Mouse (Mus musculus): ENCODE results near the gene Higd1b.

The Higd1b gene

GRCm38 (mm10) chr11:102835549-102835948, at the start of gene Higd1b:
Gene Higd1b, plus strand, starts transcription at chr11:102835849.
- DNase-seq, result no peak

- DNase-seq, result no peak
Measured at GRCm38 (mm10) chr11:102787688-102788177, 47.9 kb upstream of the Higd1b start.

- no peak for DNase-seq
Measured at GRCm38 (mm10) chr11:102791682-102792445, 43.8 kb upstream of the Higd1b start.

GRCm38 (mm10) chr11:102794157-102794556, 41.5 kb upstream of the Higd1b start:
- no peak for DNase-seq

- no peak for DNase-seq
Measured at GRCm38 (mm10) chr11:102803453-102803852, 32.2 kb upstream of the Higd1b start.

GRCm38 (mm10) chr11:102808246-102808645, 27.4 kb upstream of the Higd1b start:
- DNase-seq, result no peak

GRCm38 (mm10) chr11:102810721-102811485, 24.7 kb upstream of the Higd1b start:
- no peak for DNase-seq

- no peak for DNase-seq
Measured at GRCm38 (mm10) chr11:102814881-102815280, 20.8 kb upstream of the Higd1b start.

- DNase-seq, result no peak
Measured at GRCm38 (mm10) chr11:102818121-102819020, 17.3 kb upstream of the Higd1b start.

- DNase-seq, result no peak
Measured at GRCm38 (mm10) chr11:102819021-102819782, 16.4 kb upstream of the Higd1b start, which contains the start of gene Gjc1. Gene Gjc1, minus strand, starts transcription at chr11:102819700.

GRCm38 (mm10) chr11:102819783-102820385, 15.8 kb upstream of the Higd1b start:
- no peak for DNase-seq

- no peak for DNase-seq
Measured at GRCm38 (mm10) chr11:102820432-102820831, 15.2 kb upstream of the Higd1b start.

GRCm38 (mm10) chr11:102821231-102821630, 14.4 kb upstream of the Higd1b start:
- no peak for DNase-seq

- DNase-seq, result no peak
Measured at GRCm38 (mm10) chr11:102826476-102826875, 9.2 kb upstream of the Higd1b start.

- DNase-seq, result no peak
Measured at GRCm38 (mm10) chr11:102827097-102827496, 8.6 kb upstream of the Higd1b start.

GRCm38 (mm10) chr11:102830276-102830675, 5.4 kb upstream of the Higd1b start:
- no peak for DNase-seq

GRCm38 (mm10) chr11:102832700-102833297, 2.9 kb upstream of the Higd1b start:
- no peak for DNase-seq

GRCm38 (mm10) chr11:102834219-102834618, 1.4 kb upstream of the Higd1b start:
- no peak for DNase-seq

GRCm38 (mm10) chr11:102836146-102836545, 497 bp downstream of the Higd1b start:
- no peak for DNase-seq

GRCm38 (mm10) chr11:102837385-102837784, 1.7 kb downstream of the Higd1b start:
- DNase-seq, result no peak

- DNase-seq, result no peak
Measured at GRCm38 (mm10) chr11:102838126-102838525, 2.5 kb downstream of the Higd1b start.
